Mouse (Mus musculus) embryonic facial prominence, embryonic 10.5 days (tissue): ENCODE results near the gene Rps8. TPM values are rescaled to one million over a fixed set of nuclear protein-coding genes. Genes with fewer than 3 reads are reported as not detected.

ENCODE experiments used
- DNase-seq: peaks from one replicate; pipeline ENCODE4 v3.0.0-alpha.2; 2017; ENCODE audit warnings: low spot score
- H3K27ac ChIP-seq: fragments of 300-500 bp; sonication (generic); replicated peaks from 2 replicates; pipeline ENCODE4 v1.5.1; 2016; ENCODE audit warnings: mild to moderate bottlenecking
- H3K27me3 ChIP-seq: fragments of 300-500 bp; sonication (generic); replicated peaks from 2 replicates; pipeline ENCODE4 v1.6.1; 2016; ENCODE audit warnings: low read depth, mild to moderate bottlenecking; ENCODE audit not compliant: poor library complexity, severe bottlenecking
- H3K36me3 ChIP-seq: fragments of 300-500 bp; sonication (generic); replicated peaks from 2 replicates; pipeline ENCODE4 v1.6.1; 2016; ENCODE audit warnings: mild to moderate bottlenecking, moderate library complexity
- H3K4me1 ChIP-seq: fragments of 300-500 bp; sonication (generic); 2 replicates; pipeline ENCODE4 v1.6.1; 2016
- H3K4me3 ChIP-seq: fragments of 300-500 bp; sonication (generic); 2 replicates; pipeline ENCODE4 v1.5.1; 2016; ENCODE audit warnings: mild to moderate bottlenecking, moderate library complexity
- H3K9me3 ChIP-seq: fragments of 300-500 bp; sonication (generic); 2 replicates; pipeline ENCODE4 v1.6.1; 2016; ENCODE audit warnings: mild to moderate bottlenecking
- WGBS: fragments of 180-500 bp; shearing (Covaris S2); methylation state at CpG from one replicate; pipeline ENCODE4 v1.1.7; 2016; 5-methylcytosine and 5-hydroxymethylcytosine counted together
- polyA plus RNA-seq: library from polyadenylated mRNA; unstranded; fragments of >200 nt; fragmentation: Nextera tagmentation; extraction: Ambion mirVana; gene quantifications from 2 replicates; pipeline ENCODE4 v1.2.1, GENCODE M21; 2016

Rps8 gene
- polyA plus RNA-seq, 1 experiment from 2014 or later, result 897 TPM

DNA sequence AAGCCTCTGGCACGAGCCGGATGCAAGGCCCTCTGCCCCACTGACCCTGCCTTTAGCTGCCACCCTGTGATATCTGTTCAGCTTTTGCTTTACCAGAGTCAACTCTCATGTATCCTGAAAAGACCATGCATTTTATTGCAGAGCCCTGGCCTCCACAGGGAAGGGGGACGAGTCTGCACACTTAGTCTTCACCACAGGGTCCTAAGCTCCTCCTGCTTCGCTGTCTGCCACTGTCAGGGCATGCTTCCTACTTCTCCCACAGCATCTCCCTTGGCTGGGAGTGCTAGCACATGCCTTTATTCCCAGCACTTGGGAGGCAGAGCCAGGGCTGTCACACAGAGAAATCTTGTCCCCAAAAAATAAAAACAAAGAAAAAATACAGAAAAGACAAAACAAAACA, 5.1 kb upstream of the Rps8 start:
- 80% methylated on average over 4 of the region's 4 CpGs for WGBS
- Histone ChIP-seq H3K4me3 (no peak overlapping the region), H3K9me3 (no peaks in the 10 kb centered on the region), H3K27ac (no peak overlapping the region), H3K4me1 (no peaks in the 10 kb centered on the region), H3K36me3 (peaks cover 78% of the 10 kb centered on the region), H3K27me3 (no peaks in the 10 kb centered on the region)
- DNase-seq, result no peak

DNA sequence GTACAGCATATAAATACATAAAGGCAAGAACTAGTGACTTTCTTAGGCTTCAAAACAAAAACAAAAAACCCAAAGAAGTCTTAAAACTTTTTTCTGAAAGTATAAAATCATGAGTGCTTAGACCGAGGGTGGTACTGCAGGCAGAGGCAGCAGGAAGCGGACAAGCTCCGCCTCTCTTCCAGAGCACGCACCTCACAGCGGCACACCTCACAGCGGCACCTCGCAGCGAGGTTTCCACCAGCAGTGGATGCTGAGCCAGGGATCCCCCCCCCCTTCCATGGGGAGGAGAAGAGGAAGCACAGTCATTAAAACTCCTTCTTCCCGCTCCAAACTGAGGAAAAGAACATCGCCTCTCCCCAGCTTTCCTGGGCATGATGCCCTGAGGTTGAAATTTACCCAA, 3.6 kb upstream of the Rps8 start:
- WGBS, result 82% methylated on average over 10 of the region's 10 CpGs
- Histone ChIP-seq H3K4me1 (0 out of 2 replicates have a peak, but pooled peaks cover 1% of the 10 kb centered on the region), H3K4me3 (no peak overlapping the region), H3K27me3 (no peaks in the 10 kb centered on the region), H3K36me3 (peaks cover 70% of the 10 kb centered on the region), H3K27ac (no peak overlapping the region), H3K9me3 (no peaks in the 10 kb centered on the region)
- no peak for DNase-seq

DNA sequence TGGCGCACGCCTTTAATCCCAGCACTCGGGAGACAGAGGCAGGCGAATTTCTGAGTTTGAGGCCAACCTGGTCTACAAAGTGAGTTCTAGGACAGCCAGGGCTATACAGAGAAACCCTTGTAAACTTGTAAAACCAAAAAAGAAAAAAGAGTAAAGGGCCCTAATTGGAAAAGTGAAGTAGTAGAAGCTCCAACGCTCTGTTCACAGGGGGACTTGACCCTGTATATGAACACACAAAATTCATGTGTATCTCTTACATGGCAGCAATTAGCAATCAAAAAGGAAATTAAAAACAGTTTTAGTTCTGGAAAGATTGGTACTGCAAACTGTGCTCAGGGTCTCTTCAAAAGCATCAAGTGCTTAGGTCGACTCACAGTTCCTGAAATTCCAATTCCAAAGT, 329 bp upstream of the Rps8 start:
- Histone ChIP-seq H3K9me3 (no peaks in the 10 kb centered on the region), H3K4me1 (peaks cover 23% of the 10 kb centered on the region), H3K27ac (peak overlapping the region; percentile 100), H3K4me3 (peak overlapping the region; percentile 89), H3K36me3 (peaks cover 70% of the 10 kb centered on the region), H3K27me3 (no peaks in the 10 kb centered on the region)
- DNase-seq, result no peak
- 35% methylated on average over 6 of the region's 6 CpGs for WGBS

DNA sequence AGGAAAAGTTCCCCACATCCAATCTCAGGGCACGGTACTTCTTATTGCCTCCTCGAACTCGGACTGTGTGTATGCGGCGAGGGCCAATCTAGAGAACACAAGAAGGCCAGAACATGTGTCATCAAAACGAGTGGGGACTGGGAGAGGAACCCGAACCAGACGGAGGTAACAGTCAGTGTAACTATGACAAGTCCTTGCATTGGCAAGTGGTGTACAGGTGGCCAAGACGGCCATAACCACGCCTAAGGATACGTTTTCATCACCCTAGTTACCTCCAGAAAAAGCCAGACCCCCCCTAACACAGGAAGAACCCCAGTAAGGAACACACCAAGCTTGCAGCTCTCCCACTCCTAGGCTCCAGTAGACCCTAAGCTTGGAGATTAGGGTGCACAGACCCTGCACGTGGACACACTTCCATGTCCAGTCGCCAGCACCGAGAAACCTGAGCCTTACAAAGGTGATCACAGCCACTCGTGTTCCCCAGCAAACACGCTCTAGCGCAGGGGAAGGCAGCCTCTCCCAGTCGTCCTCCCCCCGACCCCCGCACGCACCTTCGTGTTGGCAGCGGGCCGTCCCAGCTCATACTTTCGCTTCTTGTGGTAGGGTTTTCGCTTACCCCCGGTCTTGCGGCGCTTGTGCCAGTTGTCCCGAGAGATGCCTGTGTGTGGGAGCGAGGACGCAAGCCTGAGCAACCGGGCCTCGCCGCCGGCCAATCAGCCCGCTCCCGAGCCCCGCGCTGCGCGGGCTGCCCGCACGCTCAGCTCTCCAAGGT, 837 bp downstream of the Rps8 start:
- peaks cover 70% of the 10 kb centered on the region for H3K36me3 ChIP-seq
- peak; percentile 41 for DNase-seq
- WGBS, result 1% methylated on average over 44 of the region's 44 CpGs
- peaks cover 23% of the 10 kb centered on the region for H3K4me1 ChIP-seq
- no peaks in the 10 kb centered on the region for H3K27me3 ChIP-seq
- peak overlapping the region; percentile 89 for H3K4me3 ChIP-seq
- H3K9me3 ChIP-seq, result no peaks in the 10 kb centered on the region
- H3K27ac ChIP-seq, result peak overlapping the region; percentile 100

DNA sequence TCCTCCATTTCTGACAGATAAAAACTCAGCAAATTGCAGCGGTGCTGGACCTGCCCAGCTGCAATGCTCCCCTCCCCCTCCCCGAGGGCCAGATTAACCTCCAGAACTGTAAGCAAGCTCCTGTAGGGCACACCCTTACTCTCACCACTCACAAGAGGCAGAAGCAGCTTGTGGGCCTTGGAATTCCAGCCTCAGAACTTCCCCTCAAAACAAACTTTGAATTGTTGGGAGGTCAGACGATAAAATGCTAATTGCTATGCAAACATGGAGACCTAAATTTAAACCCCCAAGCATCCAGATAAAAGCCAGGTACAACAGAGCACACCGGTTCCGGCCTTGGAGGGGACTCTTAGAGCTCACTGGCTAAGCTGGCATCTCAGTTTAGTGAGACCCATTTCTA, 3.3 kb downstream of the Rps8 start:
- DNase-seq, result no peak
- Histone ChIP-seq H3K4me3 (peak overlapping the region; percentile 89; the same call in 1 of the 2 replicates), H3K9me3 (no peaks in the 10 kb centered on the region), H3K27ac (no peak overlapping the region), H3K4me1 (peaks cover 23% of the 10 kb centered on the region), H3K27me3 (no peaks in the 10 kb centered on the region), H3K36me3 (peaks cover 76% of the 10 kb centered on the region)
- WGBS, result 82% methylated on average over 5 of the region's 5 CpGs

DNA sequence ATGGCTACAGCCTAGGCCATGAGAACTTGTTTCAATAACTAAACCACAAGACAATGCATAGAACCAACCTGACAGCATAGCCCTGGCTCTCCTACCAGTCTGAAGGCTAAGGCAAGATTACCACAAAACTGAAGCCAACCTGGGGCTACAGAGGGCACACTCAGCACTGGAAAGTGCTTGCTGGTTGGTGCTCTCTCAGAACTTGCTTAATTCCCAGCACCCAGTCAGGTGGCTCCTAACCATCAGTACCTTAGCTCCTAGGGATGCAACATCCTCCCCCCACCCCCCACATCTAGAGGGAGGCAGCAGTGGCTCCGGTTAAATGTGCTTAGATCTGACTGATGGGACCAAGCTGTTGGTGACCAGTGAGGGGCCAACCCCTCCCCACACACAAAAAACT, 4.6 kb downstream of the Rps8 start:
- no peaks in the 10 kb centered on the region for H3K9me3 ChIP-seq
- no peaks in the 10 kb centered on the region for H3K27me3 ChIP-seq
- H3K36me3 ChIP-seq, result peaks cover 78% of the 10 kb centered on the region
- no peak overlapping the region for H3K27ac ChIP-seq
- H3K4me1 ChIP-seq, result peaks cover 23% of the 10 kb centered on the region
- WGBS, result 87% methylated on average over 1 of the region's 1 CpGs
- DNase-seq, result no peak
- H3K4me3 ChIP-seq, result no peak overlapping the region

DNA sequence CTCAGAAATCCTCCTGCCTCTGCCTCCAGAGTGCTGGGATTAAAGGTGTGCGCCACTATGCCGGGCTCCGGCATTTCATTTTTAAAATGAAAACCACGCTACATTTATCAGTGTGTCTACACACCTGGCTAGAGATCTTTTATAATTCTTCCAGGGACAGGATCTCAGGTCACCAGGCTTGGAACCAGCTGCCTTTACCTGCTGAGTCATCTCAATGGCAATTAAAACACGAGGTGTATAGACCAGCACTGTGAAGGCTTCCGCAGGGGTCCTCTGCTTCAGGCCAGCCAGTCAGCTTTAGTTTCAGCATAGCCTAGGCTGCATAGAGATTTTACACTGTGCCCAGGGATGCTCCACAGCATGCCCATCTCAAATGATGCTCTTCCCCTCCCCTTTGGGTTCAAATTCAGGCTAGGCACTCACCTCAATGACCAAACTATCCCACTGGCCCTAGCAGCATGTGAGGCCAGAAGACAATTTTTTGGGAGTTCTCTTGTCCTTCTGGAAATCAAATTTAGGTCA, 5.8 kb downstream of the Rps8 start:
- Histone ChIP-seq H3K9me3 (no peaks in the 10 kb centered on the region), H3K36me3 (peaks cover 77% of the 10 kb centered on the region), H3K4me1 (peaks cover 23% of the 10 kb centered on the region), H3K27ac (no peak overlapping the region), H3K4me3 (no peak overlapping the region), H3K27me3 (no peaks in the 10 kb centered on the region)
- WGBS, result 89% methylated on average over 6 of the region's 6 CpGs
- no peak for DNase-seq

DNA sequence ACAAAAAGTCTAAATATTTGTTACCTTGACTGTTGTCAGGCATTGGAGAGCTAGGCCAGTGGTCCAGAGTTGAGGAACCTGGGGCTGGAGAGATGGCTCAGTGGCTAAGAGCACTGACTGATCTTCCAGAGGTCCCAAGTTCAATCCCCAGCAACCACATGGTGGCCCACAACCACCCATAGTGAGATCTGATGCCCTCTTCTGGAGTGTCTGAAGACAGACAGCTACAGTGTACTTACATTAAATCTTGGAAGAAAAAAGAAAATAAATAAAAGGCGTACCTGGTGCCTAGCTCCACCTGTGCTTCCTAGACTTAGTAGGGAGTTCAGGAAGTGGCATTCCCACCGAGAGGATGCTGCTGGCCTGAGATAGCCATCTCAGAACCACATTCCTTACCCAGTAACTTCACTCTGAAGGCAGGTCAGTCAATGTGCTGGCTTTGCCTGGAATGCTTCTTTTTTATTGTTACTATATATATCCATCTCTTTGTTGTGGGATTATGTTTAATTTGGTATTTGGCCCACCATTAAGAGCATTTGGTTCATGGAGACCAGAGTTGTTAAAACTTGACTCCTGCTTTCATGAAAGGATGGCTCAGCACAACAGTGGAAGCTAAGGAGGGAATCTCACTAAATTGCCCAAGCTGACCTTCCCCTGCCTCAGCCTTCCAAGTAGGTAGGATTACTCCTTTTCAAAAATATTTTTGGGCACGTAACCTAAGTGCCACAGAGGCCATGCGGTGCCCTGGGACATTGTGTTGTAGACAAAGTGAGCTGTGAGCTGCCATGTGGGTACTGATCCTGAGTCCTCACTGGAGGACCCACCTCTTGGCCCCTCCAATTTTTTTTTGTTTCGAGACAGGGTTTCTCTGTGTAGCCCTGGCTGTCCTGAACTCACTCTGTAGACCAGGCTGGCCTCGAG, 6.5 kb downstream of the Rps8 start:
- no peak for DNase-seq
- peaks cover 20% of the 10 kb centered on the region for H3K4me1 ChIP-seq
- H3K36me3 ChIP-seq, result peaks cover 70% of the 10 kb centered on the region
- no peaks in the 10 kb centered on the region for H3K27me3 ChIP-seq
- 75% methylated on average over 6 of the region's 6 CpGs for WGBS
- no peak overlapping the region for H3K4me3 ChIP-seq
- no peak overlapping the region for H3K27ac ChIP-seq
- H3K9me3 ChIP-seq, result no peaks in the 10 kb centered on the region

DNA sequence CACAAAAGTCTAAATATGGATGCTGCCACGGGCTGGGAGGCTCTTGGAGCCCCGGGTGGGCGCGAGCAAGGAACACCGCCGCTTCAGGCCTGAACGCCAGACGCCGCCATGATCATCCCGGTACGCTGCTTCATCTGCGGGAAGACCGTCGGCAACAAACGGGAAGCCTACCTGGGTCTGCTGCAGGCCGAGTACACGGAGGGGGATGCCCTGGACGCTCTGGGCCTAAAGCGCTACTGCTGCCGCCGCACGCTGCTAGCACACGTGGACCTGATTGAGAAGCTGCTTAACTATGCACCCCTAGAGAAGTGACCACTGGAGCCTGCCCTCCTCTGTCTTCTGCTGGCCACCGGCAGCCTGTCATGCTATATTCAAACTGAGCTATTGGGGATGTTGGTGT, 7.2 kb downstream of the Rps8 start:
- H3K4me1 ChIP-seq, result peaks cover 13% of the 10 kb centered on the region
- DNase-seq, result peak; percentile 29
- no peaks in the 10 kb centered on the region for H3K9me3 ChIP-seq
- 75% methylated on average over 24 of the region's 24 CpGs for WGBS
- H3K27me3 ChIP-seq, result no peaks in the 10 kb centered on the region
- no peak overlapping the region for H3K27ac ChIP-seq
- peaks cover 62% of the 10 kb centered on the region for H3K36me3 ChIP-seq
- no peak overlapping the region for H3K4me3 ChIP-seq

DNA sequence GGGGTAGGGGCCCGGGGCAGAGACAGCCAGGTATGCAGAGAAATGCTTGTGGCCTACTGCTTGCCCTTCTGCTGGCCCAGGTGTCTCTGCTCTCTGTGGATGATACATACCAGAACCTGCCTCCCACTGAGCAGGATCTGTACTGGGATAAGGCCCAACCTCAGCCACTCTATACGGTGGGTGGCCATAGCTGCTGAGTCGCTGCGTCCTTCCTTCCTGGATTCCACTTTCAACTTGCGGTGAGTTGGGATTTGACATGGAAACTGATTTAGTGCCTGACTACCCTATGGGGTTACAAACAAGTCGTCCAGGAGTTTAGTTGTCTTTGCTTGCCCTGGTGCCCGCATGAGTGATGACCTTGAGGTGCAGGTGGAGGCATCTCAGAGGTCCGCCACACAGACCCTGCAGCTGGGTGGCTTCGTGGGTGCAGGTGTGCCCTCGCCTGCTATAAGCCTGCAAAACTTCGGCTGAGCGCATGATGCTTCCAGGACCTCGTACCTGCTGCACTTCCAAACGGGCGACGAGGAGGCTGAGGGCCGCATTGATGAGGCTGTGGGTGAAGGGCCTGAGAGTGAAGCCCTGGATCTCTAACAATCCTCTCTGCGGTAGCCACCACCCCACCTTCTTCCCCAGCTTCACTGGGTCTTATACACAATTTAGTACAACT, 7.9 kb downstream of the Rps8 start:
- no peak overlapping the region for H3K4me3 ChIP-seq
- no peaks in the 10 kb centered on the region for H3K27me3 ChIP-seq
- no peaks in the 10 kb centered on the region for H3K9me3 ChIP-seq
- peaks cover 7% of the 10 kb centered on the region for H3K4me1 ChIP-seq
- H3K27ac ChIP-seq, result no peak overlapping the region
- 88% methylated on average over 18 of the region's 18 CpGs for WGBS
- H3K36me3 ChIP-seq, result peaks cover 56% of the 10 kb centered on the region
- no peak for DNase-seq

DNA sequence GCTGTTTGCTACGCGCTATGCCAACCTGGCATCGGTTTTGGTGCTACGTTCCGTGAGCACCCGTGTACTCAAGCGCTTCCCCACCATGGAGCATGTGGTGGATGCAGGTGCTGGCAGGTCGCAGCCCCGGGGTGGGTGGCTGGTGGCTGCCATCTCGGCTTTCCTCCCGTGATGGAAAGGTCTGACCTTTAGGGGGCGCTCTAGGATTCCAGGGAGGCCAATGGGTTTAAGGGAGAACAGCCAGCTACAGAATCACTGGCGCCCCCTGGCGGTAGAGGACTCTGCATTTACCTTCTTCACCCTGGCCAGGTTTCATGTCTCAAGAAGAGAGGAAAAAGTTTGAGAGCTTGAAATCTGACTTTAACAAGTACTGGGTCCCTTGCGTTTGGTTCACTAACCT, 9.9 kb downstream of the Rps8 start:
- H3K27ac ChIP-seq, result no peak overlapping the region
- peaks cover 37% of the 10 kb centered on the region for H3K36me3 ChIP-seq
- H3K4me1 ChIP-seq, result peaks cover 4% of the 10 kb centered on the region; the same call in 1 of the 2 replicates
- DNase-seq, result peak; percentile 88
- H3K4me3 ChIP-seq, result no peak overlapping the region
- 31% methylated on average over 15 of the region's 15 CpGs for WGBS
- no peaks in the 10 kb centered on the region for H3K9me3 ChIP-seq
- H3K27me3 ChIP-seq, result no peaks in the 10 kb centered on the region

DNA sequence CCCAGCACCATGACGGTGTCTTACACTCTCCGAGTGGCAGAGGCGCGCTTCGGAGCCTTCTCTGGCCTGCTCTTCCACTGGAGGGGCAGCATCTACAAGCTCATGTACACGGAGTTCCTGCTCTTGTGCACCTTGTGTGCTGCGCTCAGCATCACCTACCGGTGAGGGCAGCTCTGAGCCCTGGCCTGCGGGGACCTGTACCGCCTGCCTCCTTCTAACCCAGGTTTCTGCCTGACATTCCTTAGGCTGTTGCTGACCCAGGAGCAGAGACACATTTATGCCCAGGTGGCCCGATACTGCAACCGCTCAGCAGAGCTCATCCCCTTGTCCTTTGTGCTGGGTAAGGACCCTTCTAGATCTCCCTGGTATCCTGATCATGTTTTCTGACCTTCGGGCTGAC, 10.8 kb downstream of the Rps8 start:
- H3K4me1 ChIP-seq, result peaks cover 8% of the 10 kb centered on the region; the same call in 1 of the 2 replicates
- WGBS, result 91% methylated on average over 13 of the region's 13 CpGs
- H3K36me3 ChIP-seq, result peaks cover 27% of the 10 kb centered on the region
- no peak for DNase-seq
- H3K4me3 ChIP-seq, result no peak overlapping the region
- H3K27ac ChIP-seq, result no peak overlapping the region
- H3K27me3 ChIP-seq, result no peaks in the 10 kb centered on the region
- H3K9me3 ChIP-seq, result no peaks in the 10 kb centered on the region
